Comparison of ENCODE assay signal across 9 mouse cellular contexts in genomic region chr2:84660253-84660652, GRCm38 (mm10). TPM values are rescaled to one million over a fixed set of nuclear protein-coding genes. Genes with fewer than 3 reads are reported as not detected.
DNase-seq lines count a peak whose midpoint lies in the region; ATAC-seq and TF ChIP-seq lines count a peak whose summit lies in the region.
"Had no signal": no experiment of that assay in that cellular context is flagged by ENCODE, and none has a peak within 500 bp of the region (broad histone marks: within the 10 kb centered on the region; RNA-seq: fewer than 3 reads in every experiment).

No protein-coding gene starts in this region.

- no peak overlapping the region for H3K4me3 ChIP-seq in heart, postnatal 0 days (ENCODE audit: low read depth, low read length)
- no peak overlapping the region for H3K4me3 ChIP-seq in cerebellum, adult 2 months (replicated peaks; ENCODE audit: insufficient read depth, low read depth, low read length)

- peak; percentile 76 for TF ChIP-seq CTCF in heart, postnatal 0 days (IDR thresholded peaks at IDR 0.05; ENCODE audit: low read depth)
- TF ChIP-seq CTCF in cerebellum, adult 2 months (IDR thresholded peaks at IDR 0.05; ENCODE audit: borderline replicate concordance, insufficient read depth, low read depth, low read length), result no peak

- H3K4me1 ChIP-seq in heart, postnatal 0 days (ENCODE audit: control insufficient read depth, insufficient read depth), result no peaks in the 10 kb centered on the region
- no peaks in the 10 kb centered on the region for H3K4me1 ChIP-seq in cerebellum, adult 2 months (ENCODE audit: control insufficient read depth, insufficient read depth, low read length)

- DNase-seq in heart, postnatal 0 days (ENCODE audit: low spot score), result peak; percentile 65
- DNase-seq in heart, adult 11 months, result no peak
- peak; percentile 84 for DNase-seq in brain, adult 2 months (ENCODE audit: low read depth, low spot score)
- peak; percentile 52 to 72 for DNase-seq in kidney, postnatal 25 days
- no peak for DNase-seq in cerebellum, adult 2 months
- no peak for DNase-seq in ovary, adult 18-20 months (ENCODE audit: low spot score)

- no peak for TF ChIP-seq POLR2A in cerebellum, adult 2 months (IDR thresholded peaks at IDR 0.05; ENCODE audit: borderline replicate concordance, insufficient read depth, low read length)

- no peak overlapping the region for H3K4me2 ChIP-seq in heart, postnatal 0 days (ENCODE audit: low read depth, low read length)

- H3K36me3 ChIP-seq in heart, postnatal 0 days (replicated peaks; ENCODE audit: control insufficient read depth, insufficient read depth, low read length), result no peaks in the 10 kb centered on the region

- no peaks in the 10 kb centered on the region for H3K9me3 ChIP-seq in heart, postnatal 0 days (replicated peaks; ENCODE audit: control insufficient read depth, low read length)

- TF ChIP-seq EP300 in heart, postnatal 0 days (IDR thresholded peaks at IDR 0.05; ENCODE audit: low read depth), result no peak

- ATAC-seq in heart, postnatal 0 days (ENCODE audit: insufficient read depth, low read depth), result no peak
- ATAC-seq in CD4-positive, CD25-positive, alpha-beta regulatory T cell, adult 4 months, result peak; percentile 95
- peak; percentile 87 for ATAC-seq in megakaryocyte progenitor cell, adult 5-6 weeks (replicated peaks; ENCODE audit: poor library complexity)

- 53% methylated on average over 3 of the region's 3 CpGs for WGBS in heart, postnatal 0 days
- WGBS in cerebellum, adult 2 months, result 48% methylated on average over 3 of the region's 3 CpGs

- no peaks in the 10 kb centered on the region for H3K27me3 ChIP-seq in heart, postnatal 0 days (ENCODE audit: control insufficient read depth, insufficient read depth, low read length)
- no peaks in the 10 kb centered on the region for H3K27me3 ChIP-seq in cerebellum, adult 2 months (ENCODE audit: control insufficient read depth, insufficient read depth, low read length)

- H3K27ac ChIP-seq in heart, postnatal 0 days (ENCODE audit: low read depth), result no peak overlapping the region
- H3K27ac ChIP-seq in cerebellum, adult 2 months (ENCODE audit: insufficient read depth, low read length), result no peak overlapping the region

- H3K9ac ChIP-seq in heart, postnatal 0 days (replicated peaks; ENCODE audit: low read depth, low read length), result no peak overlapping the region

RNA-seq across cellular contexts. Expression of gene Btbd18, which starts 1.4 kb away (rescaled TPM):
- total RNA-seq in heart, postnatal 0 days (2014; rRNA removed; ENCODE audit: low replicate concordance), result not detected in 2 replicates
- polyA plus RNA-seq in heart, postnatal 0 days (2015; fragmentation: Nextera tagmentation; extraction: Ambion mirVana), result 0.05 and 0.08 TPM in 2 replicates
- polyA plus RNA-seq in CD4-positive, CD25-positive, alpha-beta regulatory T cell, adult 4 months (2017; shearing (Covaris generic)), result under 1 TPM in 1 of 2 experiments, not detected in 1; 0.48 TPM
- total RNA-seq in megakaryocyte progenitor cell, adult 5-6 weeks (2015), result not detected in 2 replicates
- not detected in 2 replicates for total RNA-seq in megakaryocyte progenitor cell, adult 5-6 weeks (2017)
- not detected in 2 replicates for polyA plus RNA-seq in cerebellum, adult 2 months (2012; rRNA removed)

RNA-seq across cellular contexts. Expression of gene Ctnnd1, which starts 9.7 kb away (rescaled TPM):
- total RNA-seq in heart, postnatal 0 days (2014; rRNA removed; ENCODE audit: low replicate concordance), result 121 and 156 TPM in 2 replicates
- polyA plus RNA-seq in heart, postnatal 0 days (2015; fragmentation: Nextera tagmentation; extraction: Ambion mirVana), result 26.5 and 29.8 TPM in 2 replicates
- 1 to 10 TPM in 1 of 2 experiments, under 1 TPM in 1; 0.89 to 1.1 TPM for polyA plus RNA-seq in CD4-positive, CD25-positive, alpha-beta regulatory T cell, adult 4 months (2017; shearing (Covaris generic))
- total RNA-seq in megakaryocyte progenitor cell, adult 5-6 weeks (2015), result 21.2 and 26.8 TPM in 2 replicates
- total RNA-seq in megakaryocyte progenitor cell, adult 5-6 weeks (2017), result 18.4 and 27.5 TPM in 2 replicates
- 34.4 and 35.9 TPM in 2 replicates for polyA plus RNA-seq in cerebellum, adult 2 months (2012; rRNA removed)

RNA-seq across cellular contexts. Expression of gene Selenoh, which starts 10.3 kb away (rescaled TPM):
- total RNA-seq in heart, postnatal 0 days (2014; rRNA removed; ENCODE audit: low replicate concordance), result 240 and 350 TPM in 2 replicates
- polyA plus RNA-seq in heart, postnatal 0 days (2015; fragmentation: Nextera tagmentation; extraction: Ambion mirVana), result 137 and 149 TPM in 2 replicates
- polyA plus RNA-seq in CD4-positive, CD25-positive, alpha-beta regulatory T cell, adult 4 months (2017; shearing (Covaris generic)), result 100 to 1,000 TPM in 1 of 2 experiments, 10 to 100 TPM in 1; 96.4 to 131 TPM
- total RNA-seq in megakaryocyte progenitor cell, adult 5-6 weeks (2015), result 251 and 263 TPM in 2 replicates
- total RNA-seq in megakaryocyte progenitor cell, adult 5-6 weeks (2017), result 122 and 127 TPM in 2 replicates
- 67.4 TPM in 2 replicates for polyA plus RNA-seq in cerebellum, adult 2 months (2012; rRNA removed)

RNA-seq across cellular contexts. Expression of gene Gm28635, which starts 17.6 kb away (rescaled TPM):
- not detected in 2 replicates for total RNA-seq in heart, postnatal 0 days (2014; rRNA removed; ENCODE audit: low replicate concordance)
- not detected in 2 replicates for polyA plus RNA-seq in heart, postnatal 0 days (2015; fragmentation: Nextera tagmentation; extraction: Ambion mirVana)
- polyA plus RNA-seq in CD4-positive, CD25-positive, alpha-beta regulatory T cell, adult 4 months (2017; shearing (Covaris generic)), result not detected
- not detected in 2 replicates for total RNA-seq in megakaryocyte progenitor cell, adult 5-6 weeks (2015)
- 0.44 TPM in 1 of 2 replicates, not detected in the other for total RNA-seq in megakaryocyte progenitor cell, adult 5-6 weeks (2017)
- 0.13 TPM in 1 of 2 replicates, not detected in the other for polyA plus RNA-seq in cerebellum, adult 2 months (2012; rRNA removed)
- polyA plus RNA-seq: limb, embryonic 11.5 days had no signal

RNA-seq across cellular contexts. Expression of gene Med19, which starts 17.9 kb away (rescaled TPM):
- total RNA-seq in heart, postnatal 0 days (2014; rRNA removed; ENCODE audit: low replicate concordance), result 8.1 and 41.5 TPM in 2 replicates
- polyA plus RNA-seq in heart, postnatal 0 days (2015; fragmentation: Nextera tagmentation; extraction: Ambion mirVana), result 15.9 and 17.0 TPM in 2 replicates
- polyA plus RNA-seq in CD4-positive, CD25-positive, alpha-beta regulatory T cell, adult 4 months (2017; shearing (Covaris generic)), result 10 to 100 TPM; 14.9 to 18.3 TPM
- total RNA-seq in megakaryocyte progenitor cell, adult 5-6 weeks (2015), result 30.8 and 40.2 TPM in 2 replicates
- 21.4 and 26.4 TPM in 2 replicates for total RNA-seq in megakaryocyte progenitor cell, adult 5-6 weeks (2017)
- 30.6 and 31.0 TPM in 2 replicates for polyA plus RNA-seq in cerebellum, adult 2 months (2012; rRNA removed)

Comparison
In these comparisons a context has a peak if more than half of its experiments do, and no peak if none do; other contexts are left out.
1. DNase-seq: peak in heart, postnatal 0 days (single experiment), brain, adult 2 months (single experiment) and kidney, postnatal 25 days (2 of 2); none in heart, adult 11 months (single experiment), cerebellum, adult 2 months (0 of 2) and ovary, adult 18-20 months (single experiment).
2. RNA of gene Ctnnd1, which starts 9.7 kb away (polyA plus RNA-seq): 34.4 to 35.9 TPM in cerebellum, adult 2 months and 26.5 to 29.8 TPM in heart, postnatal 0 days; 0.89 to 1.1 TPM in CD4-positive, CD25-positive, alpha-beta regulatory T cell, adult 4 months; every median in the first group is over 10 times any median in the second.